Mouse (Mus musculus) left cerebral cortex, postnatal 14 days (tissue): Measurements from ENCODE around the gene Akap2. TPM values are rescaled to one million over a fixed set of nuclear protein-coding genes. Genes with fewer than 3 reads are reported as not detected.
A peak's percentile ranks its signal among the peaks of the same experiment; 100 is the strongest.

Experiments used
- DNase-seq, 2 experiments: peaks; one replicate each; pipeline ENCODE4 v3.0.0; 2021 to 2022; ENCODE audit warnings: low spot score in 2 of 2, mixed read lengths in 1 of 2
- intact Hi-C: fragments of 180-260 bp; cut with DNase I; formaldehyde crosslinking; loops from one replicate; pipeline ENCODE4 v1.15.1; 2025
- total RNA-seq, 2 experiments: library from RNA; stranded (reverse); gene quantifications; 2 replicates each; pipeline ENCODE4 v1.2.3; 2021

The Akap2 gene
- total RNA-seq, 2 experiments from 2014 or later: 34.4 to 39.5 TPM

DNA sequence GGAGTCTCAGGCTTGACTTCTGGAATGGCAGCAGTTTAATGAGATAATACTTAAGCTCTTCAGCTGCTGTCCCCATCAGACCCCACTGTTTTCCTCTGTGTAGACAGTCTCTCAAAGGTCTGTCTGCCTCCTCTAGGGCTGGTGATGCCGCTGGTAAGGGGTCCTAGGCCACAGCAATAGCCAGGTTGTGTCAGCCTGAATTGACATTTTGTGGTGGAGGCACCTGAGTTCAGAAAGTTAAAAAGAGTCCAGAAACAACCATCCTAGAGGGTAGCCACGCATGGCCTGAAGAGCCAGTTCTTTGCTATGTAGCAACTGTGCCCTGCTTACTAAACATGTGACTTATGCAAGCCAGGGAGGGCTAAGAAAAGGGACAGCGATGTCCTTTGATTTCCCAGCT lies 130.2 kb downstream of the Akap2 start:
- intact Hi-C loops: no loop called here
- no peak for DNase-seq

DNA sequence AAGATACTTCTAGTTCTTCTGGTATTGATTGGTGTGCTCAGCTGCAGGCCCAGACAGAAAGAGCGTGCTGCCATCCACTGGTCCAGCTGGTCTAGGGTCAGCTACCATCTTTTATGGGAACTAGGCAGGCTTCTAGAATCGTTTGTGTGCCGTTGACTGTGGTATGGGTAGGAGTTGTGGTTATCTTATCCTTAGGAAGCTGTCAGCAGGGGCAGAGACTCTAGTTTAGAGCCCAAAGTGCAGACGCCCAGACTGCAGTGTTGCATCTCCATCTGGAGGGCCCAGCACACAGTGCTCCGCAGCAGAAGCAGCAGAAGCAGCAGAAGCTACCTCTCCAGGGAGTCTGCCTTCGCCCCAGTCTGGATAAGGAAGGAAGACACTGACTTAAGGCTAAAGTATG lies 132.0 kb downstream of the Akap2 start:
- intact Hi-C loops: no loop called here
- no peak for DNase-seq

DNA sequence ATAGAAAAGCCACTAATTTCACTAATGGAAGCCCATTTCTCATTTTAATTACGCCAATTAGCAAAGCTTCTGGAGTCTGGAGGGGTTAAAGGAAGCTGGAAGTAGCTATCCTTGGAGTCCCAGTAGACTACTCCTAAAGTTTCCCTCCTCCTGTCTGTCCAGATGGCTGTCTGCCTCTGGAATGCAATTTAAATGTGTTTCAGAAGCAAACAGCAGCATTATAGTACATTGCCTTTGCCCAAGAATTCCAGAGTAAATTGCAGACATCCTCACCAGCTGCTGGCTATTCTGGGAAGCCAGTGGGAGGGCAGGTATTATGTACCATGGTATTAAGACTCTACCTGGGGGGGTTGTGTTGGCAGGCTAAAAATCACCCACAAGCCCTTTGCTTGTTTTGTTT lies 134.3 kb downstream of the Akap2 start:
- intact Hi-C loops: no loop called here
- no peak for DNase-seq

DNA sequence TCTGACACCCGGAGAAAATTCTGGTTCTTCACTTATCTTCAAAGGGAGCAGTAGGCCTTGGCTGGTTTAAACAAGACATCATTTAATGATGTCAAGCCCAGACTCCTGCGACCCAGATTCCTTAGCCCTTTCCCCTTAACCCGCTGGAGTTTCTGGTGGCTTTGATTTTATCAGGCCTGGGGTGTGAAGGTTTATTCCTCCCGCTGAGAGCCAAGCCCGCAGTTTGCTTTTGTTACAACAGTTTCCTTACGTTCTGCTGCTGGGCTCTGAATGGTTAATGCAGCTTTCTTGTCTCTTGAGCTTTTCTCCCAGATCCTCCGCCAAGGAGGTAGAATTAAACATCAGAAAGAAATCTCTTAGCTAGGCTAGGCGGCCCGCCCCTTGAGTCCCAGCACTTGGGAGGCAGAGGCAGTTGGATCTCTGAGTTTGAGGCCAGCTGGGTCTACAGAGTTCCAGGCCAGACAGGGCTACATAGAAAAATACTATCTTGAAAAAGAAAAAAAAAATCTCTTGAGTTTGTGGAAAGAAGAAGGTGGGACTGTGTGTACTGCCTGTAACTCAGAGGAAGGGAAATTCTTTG lies 135.1 kb downstream of the Akap2 start:
- DNase-seq: no peak
- intact Hi-C loops: no loop called here

DNA sequence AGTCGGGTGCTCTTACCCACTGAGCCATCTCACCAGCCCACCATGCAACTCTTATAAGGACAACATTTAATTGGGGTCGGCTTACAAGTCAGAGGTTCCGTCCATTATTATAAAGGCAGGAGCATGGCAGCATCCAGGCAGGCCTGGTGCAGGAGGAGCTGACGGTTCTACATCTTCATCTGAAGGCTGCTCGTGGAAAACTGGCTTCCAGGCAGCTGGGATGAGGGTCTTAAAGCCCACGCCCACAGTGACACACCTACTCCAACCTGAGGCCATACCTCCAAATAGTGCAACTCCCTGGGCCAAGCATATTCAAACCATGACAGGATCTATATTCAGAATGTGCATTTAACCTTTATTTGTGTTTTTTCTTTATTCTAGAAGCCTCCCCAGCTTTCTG lies 136.7 kb downstream of the Akap2 start:
- intact Hi-C loops: no loop called here
- no peak for DNase-seq

DNA sequence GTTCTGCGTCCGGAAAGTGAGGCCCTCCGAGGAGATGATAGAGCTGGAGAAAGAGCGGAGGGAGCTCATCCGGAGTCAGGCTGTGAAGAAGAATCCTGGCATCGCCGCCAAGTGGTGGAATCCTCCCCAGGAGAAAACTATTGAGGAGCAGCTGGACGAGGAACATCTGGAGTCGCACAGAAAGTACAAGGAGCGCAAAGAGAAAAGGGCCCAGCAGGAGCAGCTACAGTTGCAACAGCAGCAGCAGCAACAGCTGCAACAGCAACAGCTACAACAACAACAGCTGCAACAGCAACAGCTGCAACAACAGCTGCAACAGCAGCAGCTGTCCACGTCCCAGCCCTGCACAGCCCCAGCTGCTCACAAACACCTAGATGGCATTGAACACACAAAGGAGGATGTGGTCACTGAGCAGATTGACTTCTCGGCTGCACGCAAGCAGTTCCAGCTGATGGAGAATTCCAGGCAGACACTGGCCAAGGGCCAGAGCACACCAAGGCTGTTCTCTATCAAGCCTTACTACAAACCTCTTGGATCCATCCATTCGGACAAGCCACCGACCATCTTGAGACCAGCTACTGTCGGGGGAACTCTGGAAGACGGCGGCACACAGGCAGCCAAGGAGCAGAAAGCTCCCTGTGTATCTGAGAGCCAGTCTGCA lies 138.0 kb downstream of the Akap2 start:
- no peak for DNase-seq
- intact Hi-C loops: no loop called here

DNA sequence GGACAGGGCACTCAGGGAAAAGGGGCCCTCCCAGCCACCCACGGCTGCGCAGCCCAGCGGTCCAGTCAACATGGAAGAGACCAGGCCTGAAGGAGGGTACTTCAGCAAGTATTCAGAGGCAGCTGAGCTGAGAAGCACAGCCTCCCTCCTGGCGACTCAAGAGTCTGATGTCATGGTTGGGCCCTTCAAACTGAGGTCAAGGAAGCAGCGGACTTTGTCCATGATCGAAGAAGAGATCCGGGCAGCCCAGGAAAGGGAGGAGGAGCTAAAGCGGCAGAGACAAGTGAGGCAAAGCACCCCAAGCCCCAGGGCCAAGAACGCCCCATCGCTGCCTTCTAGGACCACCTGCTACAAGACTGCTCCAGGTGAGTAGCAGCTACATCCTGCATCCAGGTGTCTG lies 139.2 kb downstream of the Akap2 start:
- DNase-seq: no peak
- intact Hi-C loops: no loop called here

DNA sequence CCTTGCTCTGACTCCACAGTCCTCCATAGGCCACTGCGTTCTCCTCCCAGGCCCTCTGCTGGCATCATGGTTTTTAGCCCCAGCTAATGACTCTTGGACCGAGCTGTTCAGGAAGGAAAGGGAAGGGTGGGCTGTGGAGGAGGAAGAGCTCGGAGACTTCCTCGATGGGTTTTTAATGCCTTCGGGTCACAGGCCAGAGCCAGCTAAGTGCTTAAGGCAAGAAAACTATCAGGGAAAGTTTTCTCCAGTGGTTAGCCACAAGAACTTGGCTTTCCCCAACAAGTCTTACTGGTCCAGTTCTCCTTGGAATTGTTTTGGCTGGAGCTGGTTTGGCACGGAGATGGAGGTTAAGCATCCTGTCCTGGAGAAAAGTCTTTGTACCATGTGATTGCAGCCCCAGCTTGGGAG lies 142.8 kb downstream of the Akap2 start:
- intact Hi-C loops: no loop called here
- DNase-seq: no peak

DNA sequence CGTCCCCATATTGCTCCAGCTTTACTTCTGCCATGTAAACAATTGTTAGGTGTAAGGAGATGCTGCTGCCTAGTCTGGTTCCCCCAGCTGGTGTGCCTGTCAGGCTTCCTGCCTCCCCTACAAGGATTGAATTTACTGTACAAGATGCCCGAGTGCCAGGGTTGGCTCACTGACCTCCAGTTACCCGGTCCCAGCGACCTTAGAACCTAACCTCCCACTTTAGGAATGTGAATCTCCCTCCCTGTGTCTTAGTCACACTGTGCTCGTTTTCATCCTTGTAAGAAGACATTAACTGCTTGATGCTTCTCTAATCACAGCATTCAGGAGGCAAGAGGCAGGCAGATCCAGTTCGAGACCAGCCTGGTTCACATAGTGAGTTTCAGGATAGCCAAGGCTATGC lies 143.7 kb downstream of the Akap2 start:
- DNase-seq: no peak
- intact Hi-C loops: no loop called here

DNA sequence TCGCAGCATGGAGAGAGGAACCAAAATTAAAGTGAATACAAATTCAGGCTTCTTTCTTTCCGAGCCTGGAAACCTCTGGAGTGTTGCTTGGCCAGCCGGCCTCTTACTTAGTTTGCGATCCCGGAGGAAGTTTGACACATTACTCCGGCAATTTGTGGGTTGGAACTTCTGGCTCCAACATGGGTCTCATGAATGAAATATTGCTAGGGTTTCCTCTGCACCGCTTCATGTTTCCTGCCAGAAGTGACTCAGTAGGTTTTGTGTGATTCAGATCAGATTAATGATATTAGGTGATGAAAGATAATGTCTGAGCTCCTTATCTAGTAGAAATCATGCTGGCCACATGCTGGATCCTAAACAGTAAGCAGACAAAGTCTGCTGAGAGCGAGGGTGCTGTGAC lies 144.4 kb downstream of the Akap2 start:
- intact Hi-C loops: no loop called here
- no peak for DNase-seq

DNA sequence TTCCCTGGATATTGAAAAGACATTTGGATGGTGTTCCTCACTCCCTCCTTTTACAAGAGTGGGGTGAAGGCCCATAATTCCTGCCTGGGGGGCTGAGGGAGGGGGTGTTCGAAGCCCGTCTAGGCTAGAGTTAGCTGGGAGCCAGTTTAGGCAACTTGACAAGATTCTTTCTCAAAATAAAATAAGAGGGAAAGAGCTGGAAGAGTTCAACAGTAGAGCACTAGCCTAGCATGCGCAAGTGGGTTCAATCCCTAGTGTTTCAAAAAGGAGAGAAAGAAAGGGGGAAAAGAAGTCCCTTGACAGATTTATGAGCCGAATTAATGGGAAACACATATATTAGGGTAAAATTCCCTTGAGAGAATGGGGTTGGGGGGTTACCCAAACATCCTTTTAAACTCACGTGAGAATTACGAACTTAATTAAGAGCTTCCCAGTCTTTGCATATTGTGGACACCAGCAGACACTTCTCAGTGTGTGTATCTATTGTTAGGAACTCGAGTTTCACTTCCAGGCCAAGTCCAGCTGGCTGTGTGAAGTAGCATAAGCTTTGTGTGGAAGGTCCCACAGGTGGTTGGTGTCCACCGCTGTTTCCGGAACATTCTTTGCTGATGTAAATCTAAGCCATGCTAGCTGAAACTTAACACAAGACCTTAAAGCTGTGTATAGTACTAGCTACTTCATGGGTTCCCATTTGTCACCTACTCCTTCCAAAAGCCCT lies 145.0 kb downstream of the Akap2 start:
- intact Hi-C loops: no loop called here
- no peak for DNase-seq

DNA sequence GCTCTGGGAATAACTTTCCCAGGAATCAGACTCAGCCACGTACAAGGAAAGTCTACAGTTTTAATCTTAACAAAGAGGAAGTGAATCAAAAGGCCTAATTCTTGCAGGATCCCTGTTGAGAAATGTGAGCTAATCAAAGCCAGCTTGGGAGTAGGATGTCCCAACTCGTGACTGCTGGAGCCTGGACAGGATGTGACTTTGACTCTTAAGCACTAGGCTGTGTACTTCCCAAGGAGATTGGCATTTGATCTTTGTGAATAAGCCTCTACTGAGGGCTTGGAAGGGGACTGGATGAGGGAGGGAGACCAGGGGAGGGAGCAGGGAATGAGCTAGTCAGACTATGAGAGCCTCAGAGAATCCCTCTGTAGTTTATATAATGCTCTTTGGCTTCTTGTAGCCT lies 148.6 kb downstream of the Akap2 start:
- intact Hi-C loops: no loop called here
- no peak for DNase-seq

DNA sequence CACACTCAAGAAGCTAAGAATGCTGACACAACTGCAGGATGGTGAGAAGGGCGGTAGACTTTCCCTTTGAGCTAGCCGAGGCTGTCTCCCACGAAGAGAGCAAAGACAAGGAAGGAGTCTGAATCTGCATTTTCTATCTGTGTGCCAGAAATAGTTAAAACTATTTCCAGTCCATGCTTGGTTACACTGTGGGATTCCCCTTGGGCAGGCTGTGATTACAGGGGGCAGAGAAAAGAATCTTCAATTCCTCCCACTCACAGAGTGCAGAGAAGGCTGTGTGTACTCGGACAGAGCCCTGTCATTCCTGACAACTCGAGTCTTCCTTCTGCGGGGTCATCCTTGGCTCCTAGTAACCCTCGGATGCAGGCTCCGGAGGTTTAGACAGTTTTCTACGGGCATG lies 149.5 kb downstream of the Akap2 start:
- intact Hi-C loops: no loop called here
- no peak for DNase-seq

DNA sequence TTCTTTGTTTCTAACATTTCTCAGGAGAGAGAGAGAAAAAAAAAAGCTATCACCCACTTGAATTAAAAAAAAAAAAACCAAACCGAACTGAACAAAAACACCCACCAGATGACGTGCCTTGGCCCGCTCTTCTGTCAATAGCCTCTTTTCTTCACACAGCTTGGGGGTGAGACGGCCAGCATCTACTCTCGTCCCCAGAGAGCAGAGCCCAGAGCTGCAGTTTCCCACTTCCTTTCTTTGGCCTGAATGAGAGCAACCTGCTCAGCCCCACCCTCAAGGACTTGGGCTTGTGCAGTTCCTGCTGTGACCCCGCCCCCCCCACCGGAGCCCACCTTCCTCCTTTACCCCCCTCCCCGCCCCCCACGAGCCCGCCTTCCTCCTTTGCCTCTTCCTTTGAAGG lies 150.0 kb downstream of the Akap2 start:
- intact Hi-C loops: no loop called here
- DNase-seq: no peak

DNA sequence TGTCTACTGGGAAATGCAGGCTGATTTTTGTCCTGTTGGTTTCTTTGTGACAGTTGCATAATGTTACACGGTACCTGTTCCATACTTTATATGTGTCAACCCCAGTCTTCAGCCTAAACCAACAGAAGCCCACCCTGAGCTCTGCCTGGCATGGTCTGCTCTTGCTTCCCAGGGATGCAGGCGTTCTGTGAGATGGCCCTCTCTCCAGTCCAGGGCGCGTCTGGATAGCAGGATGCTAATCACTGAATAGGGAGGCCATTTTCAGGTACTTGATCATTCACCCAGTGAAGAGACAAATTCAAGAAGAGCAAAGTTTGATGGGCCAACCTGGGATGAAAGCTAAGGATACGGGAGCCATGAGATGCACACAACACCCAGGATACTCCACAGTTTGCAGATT lies 161.7 kb downstream of the Akap2 start:
- intact Hi-C loops: no loop called here
- DNase-seq: no peak

DNA sequence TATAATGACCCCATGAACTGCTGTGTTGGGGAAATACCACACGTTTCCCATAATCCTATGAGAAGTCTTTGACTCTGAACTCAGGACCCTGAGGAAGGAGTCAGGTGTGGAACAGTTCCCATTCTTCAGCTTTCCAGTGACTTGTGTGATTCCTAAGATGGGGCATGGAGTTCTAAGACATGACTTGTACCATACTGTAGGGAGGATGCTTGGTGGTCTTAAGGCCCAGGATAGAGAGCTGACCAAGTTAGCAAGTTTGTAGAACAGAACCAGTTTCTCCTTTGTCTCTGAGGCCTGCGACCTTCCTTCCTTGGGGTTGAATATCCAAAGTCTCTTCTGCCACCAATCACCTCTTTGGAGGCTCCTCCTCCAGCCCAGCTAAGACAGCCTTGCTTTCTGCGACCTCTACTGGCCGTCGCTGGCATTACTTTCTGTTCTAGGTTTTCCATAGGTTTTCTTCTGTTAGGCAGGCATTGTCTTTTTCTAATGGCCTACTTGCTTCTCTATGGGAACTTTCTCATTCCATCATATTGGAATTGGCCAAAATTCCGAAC lies 162.4 kb downstream of the Akap2 start:
- intact Hi-C loops: loop anchor here (5.0 kb wide), 1 partner anchor 208 kb away; no protein-coding TSS in a partner anchor
- DNase-seq: peak; percentile 83 to 86

DNA sequence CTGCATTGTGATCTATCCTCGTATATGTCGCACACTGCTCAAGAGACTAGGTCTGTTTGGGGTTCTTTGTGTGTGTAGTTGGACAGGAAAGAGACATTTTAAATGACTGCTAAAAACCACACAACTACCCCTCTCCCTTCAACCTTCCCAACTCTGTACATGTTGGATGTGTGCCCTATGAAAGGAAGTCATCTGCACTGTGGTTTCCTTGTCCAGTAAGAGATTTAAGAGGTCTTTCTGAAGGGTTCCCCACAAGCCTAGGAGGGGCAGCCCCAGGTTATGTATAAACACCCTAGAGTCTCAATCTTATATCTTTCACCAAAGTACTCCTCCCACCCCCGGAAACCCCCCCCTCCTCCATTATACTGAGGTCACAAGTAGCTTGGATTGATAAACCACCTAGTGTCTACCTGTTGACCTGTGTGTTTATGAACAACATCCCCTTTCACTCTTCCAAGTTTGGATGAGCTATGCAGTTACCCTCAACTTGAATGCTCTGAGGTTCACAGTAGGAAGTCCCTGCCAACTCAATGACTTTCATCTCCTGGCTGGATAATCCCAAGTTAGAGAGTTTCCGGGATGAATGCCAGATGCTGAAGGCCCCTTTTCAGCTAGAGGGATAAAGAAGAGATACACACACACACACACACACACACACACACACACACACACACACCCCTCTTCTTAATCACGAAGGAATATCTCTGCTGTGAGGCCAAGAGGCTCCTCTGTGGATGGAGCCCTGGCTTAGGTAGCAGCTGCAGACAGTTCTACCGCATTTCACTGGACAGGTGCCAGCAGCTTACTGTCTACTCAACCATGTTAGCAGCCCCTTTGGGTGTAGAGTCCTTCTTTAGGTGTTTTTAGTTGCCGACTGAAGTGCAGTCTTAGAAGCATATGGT lies 166.3 kb downstream of the Akap2 start:
- DNase-seq: peak in 1 of 2 experiments; percentile 22
- intact Hi-C loops: loop anchor here (5.0 kb wide), 1 partner anchor 211 kb away; no protein-coding TSS in a partner anchor

DNA sequence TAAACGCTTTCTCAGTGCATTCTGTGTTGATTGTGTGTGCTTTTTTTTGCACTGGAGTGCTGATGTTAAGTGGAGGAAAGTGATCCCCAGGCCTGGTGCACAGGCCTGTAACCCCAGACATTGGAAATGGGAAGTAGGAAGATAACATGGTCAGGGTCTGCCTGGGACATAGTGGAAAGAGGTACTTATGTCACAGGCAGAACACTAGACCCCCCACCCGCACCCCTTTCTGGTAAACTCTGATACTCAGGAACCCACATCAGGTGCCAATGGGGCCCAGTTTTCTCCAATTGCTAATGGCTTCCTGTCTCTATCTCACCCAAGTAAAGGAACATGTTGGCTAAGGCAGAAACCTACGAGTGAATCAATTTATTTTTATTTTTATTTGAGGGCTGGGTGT lies 167.1 kb downstream of the Akap2 start:
- intact Hi-C loops: loop anchor here (5.0 kb wide), 1 partner anchor 212 kb away; no protein-coding TSS in a partner anchor
- DNase-seq: no peak

DNA sequence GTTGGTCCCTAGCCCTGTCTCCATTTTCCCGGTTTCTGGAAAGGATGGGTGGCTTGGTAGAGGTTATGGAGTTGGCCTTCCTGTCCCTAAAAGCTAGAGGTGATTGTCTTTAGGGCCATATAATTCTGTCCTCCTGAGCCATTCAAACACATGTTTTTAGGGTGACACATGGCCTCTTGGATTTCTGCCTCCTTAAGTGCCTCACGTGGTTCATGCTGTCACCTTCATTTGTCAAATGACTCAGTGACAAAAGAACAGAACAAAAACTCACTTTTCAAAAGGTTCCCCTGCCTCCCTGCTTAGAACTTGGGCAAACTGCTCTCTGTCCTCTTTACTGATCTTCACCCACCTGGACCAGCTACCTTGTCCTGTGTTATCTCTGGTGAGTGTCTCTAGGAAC lies 167.7 kb downstream of the Akap2 start:
- no peak for DNase-seq
- intact Hi-C loops: no loop called here
